ENCODE assay signal across 21 mouse cellular contexts in genomic region chr1:128983411-128983810, GRCm38 (mm10).
A peak's percentile ranks its signal among the peaks of the same experiment; 100 is the strongest.
DNase-seq lines count a peak whose midpoint lies in the region; ATAC-seq and TF ChIP-seq lines count a peak whose summit lies in the region.
"Had no signal": no experiment of that assay in that cellular context is flagged by ENCODE, and none has a peak within 500 bp of the region (broad histone marks: within the 10 kb centered on the region; RNA-seq: fewer than 3 reads in every experiment).

No protein-coding gene starts in this region.

- no peaks in the 10 kb centered on the region for H3K4me1 ChIP-seq in kidney, embryonic 14.5 days (ENCODE audit: control insufficient read depth, insufficient read depth, low read length)
- H3K4me1 ChIP-seq: embryonic facial prominence, embryonic 12.5 days; forebrain, embryonic 12.5 days; heart, embryonic 12.5 days; hindbrain, embryonic 10.5 days; intestine, embryonic 15.5 days had no signal

- no peak overlapping the region for H3K27ac ChIP-seq in kidney, embryonic 14.5 days (ENCODE audit: low read depth, low read length)
- H3K27ac ChIP-seq: embryonic facial prominence, embryonic 12.5 days; forebrain, embryonic 12.5 days; hindbrain, embryonic 10.5 days; intestine, embryonic 15.5 days had no signal

- 82% methylated on average over 2 of the region's 2 CpGs for WGBS in kidney, embryonic 14.5 days

- H3K9ac ChIP-seq in kidney, embryonic 14.5 days (ENCODE audit: low read depth, low read length): no peak overlapping the region
- H3K9ac ChIP-seq: embryonic facial prominence, embryonic 12.5 days; forebrain, embryonic 12.5 days; forebrain, postnatal 0 days; heart, embryonic 12.5 days; intestine, embryonic 15.5 days had no signal

- no peak for TF ChIP-seq CTCF in brain, embryonic 14.5 days (IDR thresholded peaks at IDR 0.05; ENCODE audit: borderline replicate concordance, extremely low read depth, insufficient read depth, insufficient read length)

- TF ChIP-seq POLR2A in brain, embryonic 14.5 days (IDR thresholded peaks at IDR 0.05; ENCODE audit: borderline replicate concordance, extremely low read depth, insufficient read depth, insufficient read length, poor library complexity, severe bottlenecking): no peak

- H3K9me3 ChIP-seq in kidney, embryonic 14.5 days (ENCODE audit: control insufficient read depth, low read length): no peaks in the 10 kb centered on the region
- H3K9me3 ChIP-seq: embryonic facial prominence, embryonic 12.5 days; forebrain, embryonic 12.5 days; heart, embryonic 12.5 days; hindbrain, embryonic 10.5 days; intestine, embryonic 15.5 days had no signal

- no peak overlapping the region for H3K4me3 ChIP-seq in kidney, embryonic 14.5 days (ENCODE audit: low read length)
- H3K4me3 ChIP-seq: embryonic facial prominence, embryonic 12.5 days; forebrain, embryonic 12.5 days; heart, embryonic 12.5 days; hindbrain, embryonic 10.5 days; intestine, embryonic 15.5 days had no signal

- intact Hi-C loops in gastrocnemius, postnatal 14 days (cut with DNase I; ENCODE audit: low total_unique reads): no loop called here

- no peak overlapping the region for H3K4me2 ChIP-seq in kidney, embryonic 14.5 days (replicated peaks; ENCODE audit: low read depth, low read length)
- H3K4me2 ChIP-seq: embryonic facial prominence, embryonic 12.5 days; forebrain, embryonic 12.5 days; heart, embryonic 12.5 days; intestine, embryonic 15.5 days had no signal

- no peaks in the 10 kb centered on the region for H3K27me3 ChIP-seq in kidney, embryonic 14.5 days (ENCODE audit: control insufficient read depth, insufficient read depth, low read length)
- H3K27me3 ChIP-seq: CH12.LX; embryonic facial prominence, embryonic 12.5 days; forebrain, embryonic 12.5 days; heart, embryonic 12.5 days; intestine, embryonic 15.5 days; Patski had no signal

- DNase-seq in cerebellum, postnatal 25 days: peak; percentile 14 to 22
- no peak for DNase-seq in cerebellum, postnatal 36 days
- peak; percentile 7 for DNase-seq in kidney, postnatal 10 days
- peak; percentile 8 for DNase-seq in lung, postnatal 10 days
- DNase-seq in lung, postnatal 25 days (ENCODE audit: low spot score): no peak
- DNase-seq in brain, embryonic 14.5 days (ENCODE audit: low read depth): peak; percentile 6
- no peak for DNase-seq in gastrocnemius, postnatal 14 days
- DNase-seq: adrenal gland, postnatal 14 days; cerebellum, adult 18-20 months; embryo, embryonic 11 days; forebrain, postnatal 0 days; gastrocnemius, postnatal 25 days had no signal

- no peaks in the 10 kb centered on the region for H3K36me3 ChIP-seq in kidney, embryonic 14.5 days (ENCODE audit: control insufficient read depth, insufficient read depth, low read length)
- H3K36me3 ChIP-seq: embryonic facial prominence, embryonic 12.5 days; forebrain, embryonic 12.5 days; heart, embryonic 12.5 days; hindbrain, embryonic 10.5 days; intestine, embryonic 15.5 days had no signal

- no peak for ATAC-seq in kidney, embryonic 14.5 days (ENCODE audit: low FRiP score, low TSS enrichment)
- ATAC-seq: activated CD4-positive, CD25-positive, alpha-beta regulatory T cell, adult 4 months; forebrain, postnatal 0 days; intestine, embryonic 15.5 days; Patski had no signal

Comparison
In these comparisons a context has a peak if more than half of its experiments do, and no peak if none do; other contexts are left out.
1. DNase-seq: peak in cerebellum, postnatal 25 days (2 of 2), kidney, postnatal 10 days (single experiment), lung, postnatal 10 days (single experiment) and brain, embryonic 14.5 days (single experiment); none in cerebellum, postnatal 36 days (0 of 2), lung, postnatal 25 days (single experiment) and gastrocnemius, postnatal 14 days (single experiment).